Mouse (Mus musculus) ovary, adult 10 weeks (tissue): ENCODE results near the gene Dusp21. TPM values are rescaled to one million over a fixed set of nuclear protein-coding genes. Genes with fewer than 3 reads are reported as not detected.

Source experiments
- polyA plus RNA-seq: library from polyadenylated mRNA; stranded (reverse); fragments of 350-450 nt; fragmentation: Illumina TruSeq; extraction: RNeasy Lipid Tissue Mini Kit (QIAGEN cat#74804); gene quantifications from one replicate; pipeline ENCODE4 v1.2.3, GENCODE M21; 2014

The Dusp21 gene
- not detected for polyA plus RNA-seq

DNA sequence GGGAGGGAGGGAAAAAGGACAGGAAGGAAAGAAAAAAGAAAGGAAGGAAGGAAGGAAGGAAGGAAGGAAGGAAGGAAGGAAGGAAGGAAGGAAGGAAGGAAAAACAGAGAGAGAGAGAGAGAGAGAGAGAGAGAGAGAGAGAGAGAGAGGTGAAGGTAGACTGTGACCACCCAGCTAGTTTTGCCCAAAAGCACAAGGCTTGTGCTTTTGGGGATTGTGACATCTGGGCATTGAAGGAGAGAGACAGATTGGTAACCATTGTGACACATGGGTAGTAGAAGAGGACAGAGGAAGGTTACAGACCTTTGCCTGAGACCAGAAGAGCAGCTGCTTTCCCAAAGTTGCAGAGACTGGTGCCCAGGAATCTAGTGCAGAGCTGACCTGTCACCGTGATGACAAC lies at the start of gene Dusp21:
Gene Dusp21 (plus strand): TSS at position 301 of the 400 bp plus-strand sequence.

DNA sequence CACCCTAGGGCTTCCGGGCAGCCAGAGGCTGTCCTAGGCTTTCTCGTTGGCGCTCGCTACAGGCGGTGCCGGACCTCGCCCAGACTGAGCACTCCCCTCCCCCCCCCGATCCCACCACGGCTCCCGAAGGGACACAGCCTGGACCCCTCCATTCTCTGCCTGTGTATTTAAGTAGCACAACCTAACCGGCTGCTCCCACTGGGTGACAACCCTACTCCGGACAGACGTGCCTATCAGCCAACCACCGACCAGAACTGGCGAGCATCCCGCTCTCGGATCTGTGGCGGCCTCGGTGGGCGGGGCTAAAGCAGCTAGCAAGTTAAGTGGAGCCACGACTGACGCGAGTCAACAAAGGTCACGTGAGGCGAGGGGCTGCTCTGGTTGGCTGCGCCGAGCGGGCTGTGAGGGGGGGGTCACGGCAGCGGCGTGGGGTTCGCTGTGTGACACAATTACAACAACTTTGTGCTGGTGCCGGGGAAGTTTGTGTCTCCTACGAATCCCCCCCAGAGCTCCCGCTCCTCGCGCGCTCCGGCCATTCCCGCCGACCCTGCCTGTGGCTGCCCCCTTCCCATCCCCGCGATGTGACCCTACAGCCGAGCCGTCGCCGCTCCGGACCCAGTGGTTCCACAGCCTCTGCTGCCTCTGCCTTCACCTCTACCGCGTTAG lies 16.7 kb downstream of the Dusp21 start, which contains the start of gene Kdm6a:
Gene Kdm6a (plus strand): TSS at position 384 of the 666 bp plus-strand sequence.

Other genes with a start within 250 kb of the Dusp21 start
- gene Kdm6a, start 16.7 kb downstream of the Dusp21 start, polyA plus RNA-seq, result 128 TPM